Mouse (Mus musculus) forebrain, embryonic 13.5 days (tissue): Measurements from ENCODE around the gene 1700001C02Rik. TPM values are rescaled to one million over a fixed set of nuclear protein-coding genes. Genes with fewer than 3 reads are reported as not detected.

Source experiments
- ATAC-seq: fragments of 200-750 bp; cut with Nextera tagmentation; 2 replicates; pipeline ENCODE4 v1.8.0; 2017
- H3K27ac ChIP-seq: fragments of 300-500 bp; sonication (generic); 2 replicates; pipeline ENCODE4 v1.5.1; 2015; ENCODE audit warnings: inconsistent platforms, mild to moderate bottlenecking, moderate library complexity
- H3K27me3 ChIP-seq: fragments of 300-500 bp; sonication (generic); 2 replicates; pipeline ENCODE4 v1.6.1; 2015; ENCODE audit warnings: mild to moderate bottlenecking, inconsistent platforms
- H3K36me3 ChIP-seq: fragments of 300-500 bp; sonication (generic); 2 replicates; pipeline ENCODE4 v1.6.1; 2015; ENCODE audit warnings: mild to moderate bottlenecking, inconsistent platforms; ENCODE audit not compliant: poor library complexity, severe bottlenecking
- H3K4me1 ChIP-seq: fragments of 300-500 bp; sonication (generic); 2 replicates; pipeline ENCODE4 v1.6.1; 2015; ENCODE audit warnings: inconsistent platforms
- H3K4me2 ChIP-seq: fragments of 300-500 bp; sonication (generic); 2 replicates; pipeline ENCODE4 v1.6.1; 2015; ENCODE audit warnings: inconsistent platforms, mild to moderate bottlenecking, moderate library complexity
- H3K4me3 ChIP-seq: fragments of 300-500 bp; sonication (generic); 2 replicates; pipeline ENCODE4 v1.5.1; 2015; ENCODE audit warnings: mild to moderate bottlenecking, inconsistent platforms
- H3K9ac ChIP-seq: fragments of 300-500 bp; sonication (generic); 2 replicates; pipeline ENCODE4 v1.6.1; 2015; ENCODE audit warnings: mild to moderate bottlenecking, inconsistent platforms
- H3K9me3 ChIP-seq: fragments of 300-500 bp; sonication (generic); replicated peaks from 2 replicates; pipeline ENCODE4 v1.6.1; 2016; ENCODE audit warnings: inconsistent platforms
- WGBS: fragments of 180-500 bp; shearing (Covaris S2); methylation state at CpG from one replicate; pipeline ENCODE4 v1.1.7; 2015; 5-methylcytosine and 5-hydroxymethylcytosine counted together
- polyA plus RNA-seq: library from polyadenylated mRNA; unstranded; fragments of >200 nt; fragmentation: Nextera tagmentation; extraction: Ambion mirVana; gene quantifications from 2 replicates; pipeline ENCODE4 v1.2.1, GENCODE M21; 2015

Gene 1700001C02Rik
- polyA plus RNA-seq, result 0.23 and 0.93 TPM in 2 replicates

DNA sequence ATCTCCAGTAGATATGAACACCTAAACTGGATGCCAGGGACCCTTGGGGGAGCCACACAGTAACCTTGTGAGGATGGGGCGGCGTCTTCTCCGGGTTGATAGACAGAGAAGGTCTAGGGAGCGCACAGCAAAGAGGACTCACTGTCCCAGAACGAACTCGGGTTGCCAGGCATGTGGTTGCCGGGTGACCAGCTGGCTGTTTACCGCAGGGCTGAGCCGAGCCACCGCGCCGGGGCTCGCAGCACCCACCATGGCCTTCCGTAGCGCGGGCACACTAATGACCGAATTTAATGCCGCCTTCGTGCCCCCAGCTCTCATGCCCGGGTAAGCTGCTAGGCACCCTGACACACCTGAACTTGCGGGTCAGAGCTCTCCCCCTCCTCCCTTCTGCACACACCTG lies at the start of gene 1700001C02Rik:
1700001C02Rik (plus strand) TSS at position 187 of the 400 bp plus-strand sequence.
- ATAC-seq, result peak; percentile 34; the same call in 1 of the 2 replicates
- peak within 1 kb of the TSS; percentile 61 for H3K4me2 ChIP-seq
- 15% methylated on average over 21 of the region's 21 CpGs for WGBS
- peaks cover 26% of the 10 kb centered on the region; the same call in 1 of the 2 replicates for H3K27me3 ChIP-seq
- peak within 1 kb of the TSS; percentile 54 for H3K9ac ChIP-seq
- no peaks in the 10 kb centered on the region for H3K36me3 ChIP-seq
- no peak within 1 kb of the TSS for H3K27ac ChIP-seq
- H3K9me3 ChIP-seq, result no peaks in the 10 kb centered on the region
- peaks cover 25% of the 10 kb centered on the region for H3K4me1 ChIP-seq
- peak within 1 kb of the TSS; percentile 33 for H3K4me3 ChIP-seq

- ATAC-seq, result no peak
- Histone ChIP-seq H3K4me3 (no peak overlapping the region), H3K27me3 (no peaks in the 10 kb centered on the region), H3K4me2 (no peak overlapping the region), H3K4me1 (peaks cover 16% of the 10 kb centered on the region), H3K9me3 (no peaks in the 10 kb centered on the region), H3K36me3 (no peaks in the 10 kb centered on the region), H3K9ac (no peak overlapping the region), H3K27ac (no peak overlapping the region)
- WGBS, result 17% methylated on average over 5 of the region's 5 CpGs
These were observed 49.2 kb upstream of the 1700001C02Rik start for GRCm38 (mm10) chr5:30416665-30417064.

GRCm38 (mm10) chr5:30423121-30423520 lies 42.7 kb upstream of the 1700001C02Rik start:
- Histone ChIP-seq H3K9me3 (no peaks in the 10 kb centered on the region), H3K27me3 (no peaks in the 10 kb centered on the region), H3K4me1 (no peaks in the 10 kb centered on the region), H3K4me3 (no peak overlapping the region), H3K9ac (no peak overlapping the region), H3K36me3 (no peaks in the 10 kb centered on the region), H3K27ac (no peak overlapping the region), H3K4me2 (no peak overlapping the region)
- WGBS, result 89% methylated on average over 4 of the region's 4 CpGs
- ATAC-seq, result no peak

- 35% methylated on average over 8 of the region's 8 CpGs for WGBS
- H3K9ac ChIP-seq, result no peak overlapping the region
These were observed 42.1 kb upstream of the 1700001C02Rik start for GRCm38 (mm10) chr5:30423572-30424244.

DNA sequence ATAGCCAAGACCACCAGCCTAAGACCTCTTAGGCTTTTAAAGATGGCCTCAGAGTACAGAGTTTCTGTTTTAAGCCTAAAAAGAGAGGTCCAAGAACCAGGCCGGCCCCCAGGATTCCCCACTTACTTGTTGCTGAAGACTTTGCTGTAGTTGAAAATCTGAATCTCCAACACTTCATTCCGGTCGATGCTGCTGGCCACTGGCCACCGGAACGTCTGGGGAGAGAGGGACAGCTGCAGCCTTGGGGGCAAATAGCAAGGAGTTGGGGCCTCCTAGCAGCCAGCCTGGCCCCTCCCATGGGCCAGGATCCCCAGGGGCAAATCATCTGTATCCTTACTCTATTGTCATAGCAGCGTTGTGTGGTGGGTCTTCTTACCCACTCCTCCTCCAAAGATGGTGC lies 38.4 kb upstream of the 1700001C02Rik start:
- 90% methylated on average over 6 of the region's 6 CpGs for WGBS
- Histone ChIP-seq H3K4me3 (no peak overlapping the region), H3K9me3 (no peaks in the 10 kb centered on the region), H3K9ac (no peak overlapping the region), H3K36me3 (no peaks in the 10 kb centered on the region), H3K4me2 (no peak overlapping the region), H3K27ac (no peak overlapping the region), H3K27me3 (no peaks in the 10 kb centered on the region), H3K4me1 (no peaks in the 10 kb centered on the region)
- ATAC-seq, result no peak

More at GRCm38 (mm10) chr5:30423572-30424244, 42.1 kb upstream of the 1700001C02Rik start:
- 0 out of 2 replicates have a peak, but pooled peaks have one; percentile 51 for ATAC-seq
- no peak overlapping the region for H3K4me2 ChIP-seq
- H3K27me3 ChIP-seq, result no peaks in the 10 kb centered on the region
- no peak overlapping the region for H3K4me3 ChIP-seq
- no peaks in the 10 kb centered on the region for H3K36me3 ChIP-seq
- H3K9me3 ChIP-seq, result no peaks in the 10 kb centered on the region
- no peak overlapping the region for H3K27ac ChIP-seq
- H3K4me1 ChIP-seq, result no peaks in the 10 kb centered on the region

DNA sequence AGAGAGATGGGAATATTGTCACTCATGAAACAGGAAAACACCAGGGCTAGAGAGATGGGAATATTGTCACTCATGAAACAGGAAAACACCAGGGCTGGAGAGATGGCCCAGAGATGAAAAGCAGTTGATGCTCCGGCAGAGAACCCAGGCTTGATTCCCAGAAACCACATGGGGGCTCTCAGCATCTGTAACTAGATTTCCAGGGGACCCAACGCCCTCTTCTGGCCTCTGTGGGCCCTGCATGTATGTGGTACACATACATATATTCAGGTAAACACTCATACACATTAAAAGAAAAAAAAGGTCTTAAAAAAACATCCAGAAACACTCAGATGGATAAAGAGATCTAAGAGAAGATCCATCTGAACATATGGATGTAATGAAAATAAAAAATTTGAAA lies 26.9 kb upstream of the 1700001C02Rik start:
- Histone ChIP-seq H3K27ac (no peak overlapping the region), H3K4me3 (no peak overlapping the region), H3K9ac (no peak overlapping the region), H3K4me2 (no peak overlapping the region), H3K4me1 (no peaks in the 10 kb centered on the region), H3K27me3 (no peaks in the 10 kb centered on the region), H3K9me3 (no peaks in the 10 kb centered on the region), H3K36me3 (no peaks in the 10 kb centered on the region)
- ATAC-seq, result no peak
- 45% methylated on average over 2 of the region's 2 CpGs for WGBS

DNA sequence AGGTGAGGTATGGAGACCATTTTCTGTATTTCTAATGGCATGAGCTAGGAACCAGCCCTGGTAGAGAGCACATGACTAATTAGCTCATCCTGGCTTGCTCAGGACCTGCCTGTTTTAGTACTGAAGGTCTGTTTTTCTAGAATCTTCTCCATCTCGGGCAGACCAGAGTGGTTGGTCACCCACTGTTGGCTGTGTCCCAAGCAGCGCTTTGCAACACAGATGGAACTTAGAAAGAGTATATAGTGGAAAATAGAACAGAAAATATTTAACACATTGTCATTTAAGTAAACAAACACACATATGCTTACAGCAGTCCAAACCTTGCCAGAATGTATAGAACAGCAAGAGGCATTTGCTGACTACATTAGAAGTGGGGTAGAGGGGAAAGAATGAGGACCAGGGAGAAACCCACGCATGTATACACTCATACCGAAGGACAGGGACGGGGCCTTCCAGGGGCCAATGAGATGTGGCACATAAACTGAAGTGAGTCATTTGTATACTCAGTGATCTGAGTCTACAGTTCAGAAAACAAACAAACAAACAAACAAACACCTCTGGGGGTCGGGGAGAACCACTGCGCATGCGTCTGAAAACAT lies 25.4 kb upstream of the 1700001C02Rik start:
- Histone ChIP-seq H3K4me1 (peaks cover under 1% of the 10 kb centered on the region; the same call in 1 of the 2 replicates), H3K27me3 (no peaks in the 10 kb centered on the region), H3K4me3 (no peak overlapping the region), H3K9me3 (no peaks in the 10 kb centered on the region), H3K4me2 (no peak overlapping the region), H3K36me3 (no peaks in the 10 kb centered on the region), H3K9ac (no peak overlapping the region), H3K27ac (no peak overlapping the region)
- ATAC-seq, result no peak
- 88% methylated on average over 8 of the region's 8 CpGs for WGBS

DNA sequence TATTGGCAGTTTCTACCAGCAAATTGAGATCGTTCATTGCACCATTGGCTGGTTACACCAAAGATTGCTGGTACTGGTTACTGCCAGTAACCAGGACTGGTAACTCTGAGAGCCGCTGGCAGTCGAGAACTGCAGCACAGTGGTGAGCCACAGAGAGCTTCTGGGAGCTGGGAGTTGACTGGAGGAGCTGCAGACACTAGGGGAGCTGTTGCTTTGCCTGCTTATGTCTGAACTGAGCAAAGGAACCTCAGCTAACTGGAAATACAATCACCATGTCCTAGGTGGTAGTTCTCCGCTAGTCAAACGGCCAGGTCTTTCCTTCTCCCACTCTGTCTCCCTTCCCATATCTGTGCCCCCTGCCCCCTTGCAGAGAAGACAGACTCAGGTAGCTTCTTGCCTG lies 23.7 kb upstream of the 1700001C02Rik start:
- H3K27ac ChIP-seq, result no peak overlapping the region
- no peaks in the 10 kb centered on the region for H3K9me3 ChIP-seq
- H3K4me3 ChIP-seq, result no peak overlapping the region
- H3K4me1 ChIP-seq, result peaks cover 3% of the 10 kb centered on the region; the same call in 1 of the 2 replicates
- WGBS, result 77% methylated on average over 5 of the region's 5 CpGs
- no peak overlapping the region for H3K9ac ChIP-seq
- H3K36me3 ChIP-seq, result no peaks in the 10 kb centered on the region
- ATAC-seq, result no peak
- no peak overlapping the region for H3K4me2 ChIP-seq
- H3K27me3 ChIP-seq, result no peaks in the 10 kb centered on the region

DNA sequence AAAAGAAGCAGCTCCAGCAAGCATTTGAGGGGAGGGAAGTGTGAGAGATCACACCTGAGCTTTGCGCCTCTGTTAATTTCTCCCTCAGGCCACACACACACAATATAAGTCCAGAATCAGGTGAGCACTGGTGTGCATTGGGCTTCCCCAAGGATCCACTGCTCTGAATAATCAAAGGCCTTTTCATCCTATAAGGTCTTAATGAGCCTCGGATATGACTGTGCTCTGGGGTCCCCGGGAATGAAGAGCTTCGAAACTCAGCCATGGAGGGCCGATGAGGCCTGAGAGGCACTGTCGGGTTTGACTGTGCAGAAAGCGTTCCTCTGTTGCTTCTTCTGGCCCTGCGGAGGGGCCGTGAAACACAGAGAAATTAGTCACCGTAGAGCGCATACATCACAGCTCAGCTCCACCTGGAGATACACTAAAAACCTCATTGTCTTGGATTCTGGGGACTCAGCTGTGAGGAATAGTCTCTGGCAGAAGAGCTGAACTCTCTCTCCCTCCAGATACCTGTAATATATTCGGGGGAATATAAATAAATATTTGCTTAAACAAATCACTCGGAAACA lies 21.4 kb upstream of the 1700001C02Rik start:
- Histone ChIP-seq H3K27me3 (no peaks in the 10 kb centered on the region), H3K9me3 (no peaks in the 10 kb centered on the region), H3K4me2 (no peak overlapping the region), H3K36me3 (no peaks in the 10 kb centered on the region), H3K4me1 (peaks cover 3% of the 10 kb centered on the region; the same call in 1 of the 2 replicates), H3K27ac (no peak overlapping the region), H3K4me3 (no peak overlapping the region), H3K9ac (no peak overlapping the region)
- 80% methylated on average over 13 of the region's 13 CpGs for WGBS
- ATAC-seq, result no peak

DNA sequence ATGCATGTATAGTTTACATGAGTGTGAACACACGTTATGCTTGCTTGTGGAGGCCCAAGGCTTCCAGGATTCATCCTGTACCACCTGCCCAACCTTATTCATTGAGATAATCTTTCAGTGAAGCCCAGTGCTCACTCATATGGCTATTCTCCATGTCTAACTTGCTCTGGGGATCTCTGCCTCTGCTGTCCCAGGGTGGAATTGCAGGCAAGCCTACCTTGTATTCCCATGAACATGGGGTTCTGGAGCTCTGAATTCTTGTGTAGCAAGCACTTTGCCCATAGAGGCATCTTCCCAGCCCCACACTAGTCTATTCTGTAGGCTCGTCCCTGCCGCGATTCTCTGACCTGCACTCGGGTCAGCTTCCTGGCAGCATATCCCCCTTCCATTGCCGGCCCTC lies 9.8 kb upstream of the 1700001C02Rik start:
- H3K4me1 ChIP-seq, result no peaks in the 10 kb centered on the region
- H3K4me3 ChIP-seq, result no peak overlapping the region
- no peaks in the 10 kb centered on the region for H3K27me3 ChIP-seq
- no peak for ATAC-seq
- H3K9ac ChIP-seq, result no peak overlapping the region
- no peak overlapping the region for H3K27ac ChIP-seq
- 68% methylated on average over 6 of the region's 6 CpGs for WGBS
- no peaks in the 10 kb centered on the region for H3K9me3 ChIP-seq
- no peak overlapping the region for H3K4me2 ChIP-seq
- no peaks in the 10 kb centered on the region for H3K36me3 ChIP-seq

- no peak overlapping the region for H3K4me3 ChIP-seq
- H3K36me3 ChIP-seq, result no peaks in the 10 kb centered on the region
- peaks cover 11% of the 10 kb centered on the region for H3K4me1 ChIP-seq
- peaks cover 14% of the 10 kb centered on the region; the same call in 1 of the 2 replicates for H3K27me3 ChIP-seq
- no peaks in the 10 kb centered on the region for H3K9me3 ChIP-seq
- WGBS, result 41% methylated on average over 4 of the region's 4 CpGs
- H3K9ac ChIP-seq, result no peak overlapping the region
- no peak for ATAC-seq
- H3K27ac ChIP-seq, result no peak overlapping the region
- H3K4me2 ChIP-seq, result no peak overlapping the region
These were observed 5.7 kb upstream of the 1700001C02Rik start for GRCm38 (mm10) chr5:30460155-30460554.

DNA sequence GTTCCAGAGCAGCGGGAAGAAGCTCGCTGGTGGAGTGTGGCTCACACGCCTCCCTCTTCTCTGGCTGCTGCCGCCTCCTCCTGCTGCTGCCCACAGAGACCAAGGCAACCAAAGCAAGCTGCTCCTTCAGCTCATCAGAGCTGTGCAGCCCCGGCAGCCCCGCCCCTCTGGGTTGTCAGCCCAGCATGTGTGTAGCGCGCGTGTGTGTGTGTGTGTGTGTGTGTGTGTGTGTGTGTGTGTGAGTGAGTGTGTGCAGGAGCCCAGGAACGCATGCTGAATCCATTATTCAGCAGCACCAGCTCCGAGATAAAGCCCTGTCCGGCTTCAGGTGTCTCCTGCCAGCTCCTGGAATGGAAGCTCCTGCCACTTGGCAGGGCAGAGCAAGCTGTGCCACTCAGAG lies 4.0 kb upstream of the 1700001C02Rik start, which contains the start of gene Otof:
Otof (minus strand) TSS at position 112 of the 400 bp plus-strand sequence.
- peak; percentile 87 for ATAC-seq
- WGBS, result 17% methylated on average over 10 of the region's 12 CpGs
- Histone ChIP-seq H3K9me3 (no peaks in the 10 kb centered on the region), H3K36me3 (no peaks in the 10 kb centered on the region), H3K27ac (no peak within 1 kb of the TSS), H3K4me3 (no peak within 1 kb of the TSS), H3K9ac (peak within 1 kb of the TSS; percentile 39; the same call in 1 of the 2 replicates), H3K4me2 (peak within 1 kb of the TSS; percentile 30; the same call in 1 of the 2 replicates), H3K4me1 (peaks cover 20% of the 10 kb centered on the region), H3K27me3 (peaks cover 26% of the 10 kb centered on the region; the same call in 1 of the 2 replicates)
